Mouse (Mus musculus) thymus, postnatal 14 days (tissue): ENCODE measurements at regions not wholly inside any gene's neighbourhood (a gene's known extent, or its start where the extent isn't known, plus 50 kb on each side); places are given as distances from the start of the nearest gene placed in this dataset.

Experiments used
- DNase-seq: peaks from one replicate; pipeline ENCODE4 v3.0.0; 2021

DNA sequence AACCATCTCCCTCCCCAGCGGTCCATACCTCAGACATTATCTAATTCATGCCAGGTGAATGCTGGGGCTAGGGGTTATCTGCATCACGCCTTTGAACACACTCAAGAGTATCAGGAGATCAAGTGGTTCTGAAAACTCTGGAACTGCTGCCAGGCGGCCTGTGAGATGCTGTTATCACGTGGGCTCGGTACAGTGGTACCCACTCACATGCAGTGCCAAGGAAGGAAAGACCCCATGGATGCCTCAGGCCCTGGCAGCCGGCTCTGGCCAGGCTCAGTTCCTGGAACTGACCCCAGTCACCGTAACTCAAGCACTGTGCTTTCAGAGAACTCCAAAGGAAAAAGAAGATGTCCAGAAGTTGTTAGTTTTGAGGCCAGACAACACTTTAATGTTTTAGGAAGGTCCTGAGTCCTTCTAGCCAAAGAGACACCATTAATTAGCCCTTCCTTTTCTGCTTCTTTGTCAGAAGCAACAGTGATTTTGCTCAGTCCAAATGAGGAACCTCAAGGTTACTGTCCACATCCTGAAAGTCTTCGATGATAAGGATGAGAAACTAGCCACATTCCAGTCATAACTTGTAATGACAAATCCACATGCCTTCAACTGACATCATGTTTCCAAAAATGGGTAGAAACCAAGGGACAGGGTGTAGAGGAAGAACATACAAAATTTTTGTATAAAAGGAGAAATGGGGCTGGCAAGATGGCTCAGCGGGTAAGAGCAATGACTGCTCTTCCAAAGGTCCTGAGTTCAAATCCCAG lies 126.1 kb downstream of the Zbtb18 start:
- DNase-seq, result no peak

DNA sequence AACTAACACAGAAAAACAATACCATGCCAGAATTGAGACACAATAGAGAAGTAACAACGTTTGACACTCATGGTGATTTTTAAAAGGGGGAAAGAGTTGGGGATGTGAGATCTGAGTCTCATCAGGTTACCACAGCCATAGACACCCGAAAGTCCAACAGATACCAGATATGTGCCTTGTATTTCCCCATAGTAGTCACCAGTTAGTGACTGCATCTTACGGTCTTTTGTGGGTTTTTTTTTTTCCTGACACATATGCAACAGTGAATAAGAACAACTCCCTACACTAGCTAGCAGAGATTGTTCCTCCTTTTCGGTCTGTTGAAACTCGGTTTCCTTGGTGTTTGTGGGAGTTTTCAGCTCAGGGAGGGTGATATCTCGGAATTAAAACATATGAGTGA lies 127.4 kb downstream of the Zbtb18 start:
- DNase-seq, result no peak

DNA sequence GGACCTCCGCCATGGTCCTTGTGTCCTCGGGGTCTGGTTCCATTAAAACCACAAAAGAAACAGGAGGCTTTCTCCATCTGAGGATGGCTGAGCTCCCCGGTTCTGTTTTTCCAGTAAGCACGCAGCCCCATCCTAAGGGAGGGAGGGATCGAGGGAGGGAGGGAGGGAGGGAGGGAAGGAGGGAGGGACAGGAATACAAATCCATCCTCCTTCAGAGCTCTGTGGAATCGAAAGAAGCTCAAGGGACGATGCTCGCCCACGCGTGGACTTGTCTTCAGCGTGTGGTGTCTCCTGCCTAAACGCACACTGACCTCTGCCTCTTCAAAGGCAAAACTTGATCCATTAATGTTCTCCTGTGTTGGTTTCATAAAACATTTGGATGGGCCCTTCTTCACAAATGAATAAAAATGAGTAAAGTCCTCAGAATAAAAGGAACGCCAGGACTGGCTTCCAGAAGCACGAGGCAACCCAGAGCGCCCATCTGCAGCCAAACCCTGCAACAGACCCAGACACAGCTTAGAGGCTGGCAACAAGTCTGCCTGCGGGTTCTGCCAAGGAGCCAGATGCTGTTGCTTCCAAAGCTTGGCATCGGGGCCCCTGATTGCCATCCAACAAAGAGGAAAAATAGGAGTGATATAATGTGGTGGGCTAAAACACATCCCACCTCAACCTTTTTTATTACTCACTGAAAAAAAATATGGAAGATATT lies 131.0 kb downstream of the Zbtb18 start:
- DNase-seq, result no peak

DNA sequence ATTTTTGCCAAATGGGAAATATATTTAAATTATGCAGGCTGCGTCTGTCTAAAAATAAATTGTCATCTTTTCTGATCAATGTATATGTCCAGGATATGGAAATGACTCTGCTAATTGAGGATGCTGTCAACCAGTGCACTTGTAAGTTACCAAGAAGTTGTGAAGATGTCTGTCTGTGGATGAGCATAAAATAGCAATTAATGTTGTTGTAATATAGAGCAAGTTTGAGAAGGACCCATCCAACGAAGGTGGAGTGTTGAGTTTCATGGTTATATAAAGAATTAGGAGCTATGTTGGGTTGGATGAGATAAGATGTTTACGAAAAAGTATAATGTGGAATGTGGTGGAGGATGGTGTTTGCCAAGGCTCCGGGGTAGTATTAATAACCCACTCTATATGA lies 131.6 kb downstream of the Zbtb18 start:
- DNase-seq, result no peak

DNA sequence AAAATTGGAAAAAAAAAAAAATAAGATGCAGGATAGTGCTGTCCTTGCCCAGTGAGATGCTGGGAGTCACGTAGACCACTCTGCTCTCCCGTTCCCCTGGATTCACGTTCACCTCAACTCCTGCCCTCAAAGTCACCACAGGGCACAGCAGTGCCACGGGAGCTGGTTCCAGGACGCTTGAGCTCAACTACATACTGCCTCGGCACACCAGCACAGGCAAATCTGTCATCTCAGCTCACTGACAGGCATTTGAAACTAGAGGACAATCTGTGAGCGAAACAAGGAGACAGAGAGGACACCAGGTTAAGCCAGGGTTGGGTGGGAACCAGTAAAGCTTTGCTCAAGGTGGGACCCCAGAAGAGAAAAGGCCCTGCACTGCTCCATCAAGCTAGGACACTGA lies 132.2 kb downstream of the Zbtb18 start:
- no peak for DNase-seq

DNA sequence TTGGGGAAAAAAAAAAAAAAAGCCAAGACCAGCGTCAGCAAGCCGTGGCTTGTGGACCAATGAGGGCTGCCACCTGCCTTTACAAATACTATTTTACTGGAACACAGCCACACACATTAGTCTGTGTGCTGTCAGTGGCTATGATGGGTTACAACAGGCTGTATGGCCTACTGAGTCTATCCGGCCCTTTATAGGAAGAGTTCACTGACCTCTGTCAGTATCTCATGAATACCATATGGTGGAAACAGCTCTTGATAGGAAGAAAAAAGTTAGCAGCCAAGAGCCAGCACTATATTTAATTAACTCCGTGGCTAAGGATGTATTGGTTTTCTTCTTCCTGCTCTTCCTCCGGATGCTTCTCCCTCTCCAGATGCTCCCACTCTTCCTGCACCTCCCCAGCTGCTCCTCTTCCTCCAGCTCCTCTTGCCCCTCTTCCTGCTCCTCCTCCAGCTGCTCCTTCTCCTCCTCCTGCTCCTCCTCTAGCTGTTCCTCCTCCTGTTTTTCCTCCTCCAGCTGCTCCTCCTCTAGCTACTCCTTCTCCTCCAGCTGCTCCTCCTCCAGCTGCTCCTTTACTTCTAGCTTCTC lies 142.2 kb downstream of the Zbtb18 start:
- DNase-seq, result no peak

DNA sequence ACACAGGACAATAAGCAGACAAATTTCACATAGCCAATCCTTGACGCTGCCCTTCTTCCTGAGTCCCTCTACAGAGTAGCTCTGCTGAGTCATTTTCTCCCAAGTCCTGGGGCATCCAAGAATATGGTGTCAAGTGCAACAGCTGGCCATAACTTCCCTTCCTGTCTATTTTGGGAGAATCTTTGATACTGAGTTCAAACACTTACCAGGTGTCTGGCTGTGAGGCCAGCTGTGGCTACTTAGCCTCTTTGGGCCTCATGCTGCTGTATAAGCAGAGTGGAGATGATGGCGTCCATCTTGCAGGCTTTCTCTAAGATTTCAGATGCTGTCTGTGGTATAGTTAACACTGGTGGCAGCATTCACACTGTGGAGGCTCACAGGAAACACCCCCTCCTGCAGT lies 143.2 kb downstream of the Zbtb18 start:
- DNase-seq, result no peak

DNA sequence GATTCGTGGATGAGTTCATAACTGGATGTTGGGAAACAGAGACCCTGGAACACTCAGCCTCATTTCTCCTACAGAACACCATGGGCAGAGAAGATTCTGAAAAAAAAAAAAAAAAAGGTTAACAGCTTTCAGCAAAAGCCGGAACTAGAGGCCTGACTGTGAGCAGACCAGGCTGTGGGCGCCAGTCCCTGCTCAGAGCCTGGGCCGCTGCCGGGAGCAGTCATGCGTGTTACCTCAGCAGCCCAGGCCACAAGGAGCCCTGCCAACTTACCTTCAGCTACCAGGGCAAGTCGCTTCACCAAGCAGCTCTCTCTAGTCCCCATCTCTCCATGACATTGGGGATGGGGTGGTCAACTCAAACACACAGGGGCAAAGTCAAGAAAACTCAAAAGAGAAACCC lies 140.6 kb upstream of the 1700016C15Rik start:
- no peak for DNase-seq

DNA sequence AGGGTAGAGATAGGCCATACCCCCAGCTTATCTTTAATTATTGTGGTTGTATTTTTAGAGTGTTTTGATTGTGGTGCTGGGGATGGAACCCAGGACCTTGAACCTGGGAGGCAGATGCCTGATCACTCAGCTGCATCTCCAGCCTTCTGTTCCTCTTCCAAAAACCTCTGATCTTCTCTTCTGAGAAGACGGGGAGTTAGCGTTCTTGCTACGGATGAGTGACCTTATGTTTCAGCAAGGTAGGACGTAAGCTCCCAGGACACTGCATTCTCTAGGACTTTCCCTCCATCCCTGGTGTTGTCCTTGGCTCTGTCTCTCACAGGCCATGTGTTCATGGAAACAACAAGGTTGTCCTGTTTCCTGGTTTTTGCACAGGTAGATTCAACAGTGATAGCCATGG lies 140.0 kb upstream of the 1700016C15Rik start:
- no peak for DNase-seq

DNA sequence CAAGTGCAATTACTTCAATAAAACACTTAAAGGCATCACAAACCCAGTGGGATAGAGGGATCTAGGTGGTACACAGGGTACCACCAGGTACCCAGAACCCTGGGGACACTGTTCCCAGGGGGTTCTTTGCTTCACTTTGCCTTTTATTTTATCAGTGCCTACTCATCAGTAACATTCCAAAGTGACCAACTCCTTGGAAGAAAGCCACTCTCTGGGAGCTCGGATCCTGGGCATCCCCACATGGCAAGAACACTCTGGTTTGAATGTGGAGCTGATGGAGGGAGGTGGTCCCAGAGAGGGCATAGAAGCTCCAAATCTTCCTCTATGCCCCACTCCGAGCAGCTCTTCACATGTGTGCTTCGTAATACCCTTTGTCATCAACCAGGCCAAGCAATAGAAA lies 137.9 kb upstream of the 1700016C15Rik start:
- DNase-seq, result no peak

DNA sequence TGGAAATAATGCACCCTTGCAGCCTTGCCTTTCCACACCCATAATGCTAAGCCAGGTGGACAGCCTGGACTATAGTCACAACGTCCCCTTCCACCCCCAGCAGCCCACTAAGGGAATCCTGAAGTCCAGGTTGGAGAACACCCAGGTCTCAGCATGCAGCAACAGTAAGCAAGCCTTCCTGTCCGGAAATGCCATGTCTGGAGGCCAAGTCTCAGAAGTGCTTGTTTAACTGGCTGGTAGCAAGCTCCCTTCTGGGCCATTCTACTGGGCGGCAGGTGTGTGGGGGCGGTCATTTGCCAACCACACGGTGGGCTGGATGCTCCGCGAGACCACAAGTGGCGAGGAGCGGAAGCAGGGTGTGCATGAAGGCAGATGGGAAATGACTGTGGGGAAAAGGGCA lies 137.3 kb upstream of the 1700016C15Rik start:
- DNase-seq, result no peak

DNA sequence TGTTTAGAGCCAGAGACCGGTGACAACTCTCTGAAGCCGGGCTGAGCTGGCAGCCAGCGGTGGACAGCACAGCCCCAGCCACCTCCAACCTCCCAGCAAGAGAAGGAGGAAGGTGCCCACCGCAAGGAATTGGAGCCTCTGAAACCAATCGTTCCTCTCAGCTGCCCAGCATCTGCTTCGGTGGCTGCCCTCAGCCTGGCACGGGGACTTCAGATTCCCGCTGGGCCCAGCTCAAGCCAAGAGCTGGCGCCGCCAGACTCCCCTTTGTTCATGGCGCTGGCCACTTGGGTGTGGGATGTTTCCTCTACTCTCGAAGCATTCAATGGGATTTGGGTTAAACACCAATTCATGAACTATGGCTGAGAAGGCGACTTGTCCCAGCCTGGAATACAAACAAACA lies 135.3 kb upstream of the 1700016C15Rik start:
- DNase-seq, result no peak

DNA sequence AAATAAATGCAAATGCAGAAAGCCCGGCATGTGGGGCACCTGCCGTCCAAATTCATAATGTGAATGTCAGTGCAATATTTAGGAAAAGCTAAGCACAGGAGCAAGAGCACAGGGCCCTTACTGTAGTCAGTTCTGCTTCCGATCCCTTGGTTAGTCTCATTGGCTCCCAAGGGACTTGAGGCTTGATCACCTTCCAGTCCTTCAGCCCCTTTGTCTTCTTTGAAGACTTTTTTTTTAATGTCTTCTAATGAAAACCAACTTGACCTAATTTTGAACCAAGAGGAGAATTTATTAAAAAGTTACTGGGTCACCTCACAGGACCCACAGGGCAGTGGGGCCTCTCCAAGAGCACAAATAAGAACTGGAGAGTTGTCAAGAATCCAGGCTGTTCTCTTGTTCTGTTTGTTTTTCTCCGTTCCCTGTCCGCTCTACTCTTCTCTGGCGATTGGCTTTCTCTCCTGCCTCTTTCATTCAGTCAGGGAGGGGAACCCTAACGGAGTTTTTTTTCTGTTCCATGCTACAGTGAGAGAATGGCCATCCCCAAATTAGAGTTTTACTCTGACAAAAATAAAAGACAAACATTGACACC lies 134.2 kb upstream of the 1700016C15Rik start:
- DNase-seq, result no peak

DNA sequence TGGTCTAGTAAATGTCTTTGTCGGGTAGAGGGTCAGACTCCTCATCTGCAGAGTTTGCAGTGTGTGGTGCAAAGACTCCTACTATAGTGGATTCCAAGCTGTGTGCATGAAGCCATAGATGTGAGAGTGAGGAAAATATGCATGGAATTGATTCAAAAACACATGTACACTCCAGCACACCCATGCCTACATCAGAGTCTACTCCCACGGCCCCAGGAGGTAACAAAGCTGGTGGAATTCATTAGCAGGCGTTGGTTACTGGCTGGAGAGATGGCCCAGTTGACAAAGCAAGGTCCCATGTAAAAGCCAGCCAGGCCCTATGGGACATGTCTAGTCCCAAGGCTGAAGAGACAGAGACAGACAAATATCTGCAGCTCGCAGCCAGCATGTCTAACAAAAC lies 132.6 kb upstream of the 1700016C15Rik start:
- DNase-seq, result no peak

DNA sequence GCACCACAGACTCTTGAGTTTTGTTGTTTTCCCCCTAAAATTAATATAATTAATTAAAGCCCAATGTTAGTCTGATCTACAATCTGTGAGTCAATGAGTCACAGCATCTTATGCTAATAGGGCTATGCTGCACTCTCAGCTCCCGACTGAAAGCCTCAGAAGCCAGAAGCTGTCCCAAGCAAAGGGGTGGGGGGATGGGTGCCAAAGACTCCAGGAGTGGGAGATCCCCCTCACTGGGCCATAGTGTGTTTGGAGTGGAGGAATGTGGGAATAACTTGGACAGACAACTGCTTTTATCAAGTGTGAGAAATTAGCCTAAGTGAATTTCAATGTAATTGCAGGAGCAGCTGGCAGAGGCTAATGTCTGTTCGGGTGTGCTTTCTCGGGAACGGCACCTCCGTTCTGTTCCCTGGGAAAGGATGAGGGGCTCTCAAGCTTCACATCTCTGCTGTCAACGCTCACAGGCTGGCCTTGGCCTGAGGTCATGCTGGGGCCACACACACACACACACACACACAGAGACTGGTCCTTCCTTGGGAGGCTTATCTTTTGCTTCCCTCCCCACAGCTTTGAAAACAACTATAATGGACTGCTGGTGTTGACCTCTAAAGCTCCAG lies 124.2 kb upstream of the 1700016C15Rik start:
- no peak for DNase-seq

DNA sequence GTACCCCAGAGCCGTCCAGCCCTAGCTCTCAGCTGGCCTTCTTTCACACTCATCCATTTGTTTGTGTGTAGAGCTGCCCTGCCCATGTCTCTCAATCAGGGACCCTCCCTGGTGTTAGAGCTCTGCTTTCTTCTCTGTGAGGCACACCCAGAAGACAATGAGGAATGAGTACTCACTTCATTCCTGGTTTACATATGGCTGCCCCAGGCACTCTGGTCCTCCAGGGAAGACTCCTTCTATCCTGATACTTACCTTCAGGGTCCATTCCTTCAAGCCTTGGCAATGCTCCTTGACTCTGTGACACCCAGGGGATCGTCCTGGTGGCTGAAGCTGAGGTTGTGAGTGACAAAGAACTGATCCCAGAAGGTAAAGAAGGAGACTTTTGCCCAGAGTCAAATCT lies 122.0 kb upstream of the 1700016C15Rik start:
- DNase-seq, result no peak

DNA sequence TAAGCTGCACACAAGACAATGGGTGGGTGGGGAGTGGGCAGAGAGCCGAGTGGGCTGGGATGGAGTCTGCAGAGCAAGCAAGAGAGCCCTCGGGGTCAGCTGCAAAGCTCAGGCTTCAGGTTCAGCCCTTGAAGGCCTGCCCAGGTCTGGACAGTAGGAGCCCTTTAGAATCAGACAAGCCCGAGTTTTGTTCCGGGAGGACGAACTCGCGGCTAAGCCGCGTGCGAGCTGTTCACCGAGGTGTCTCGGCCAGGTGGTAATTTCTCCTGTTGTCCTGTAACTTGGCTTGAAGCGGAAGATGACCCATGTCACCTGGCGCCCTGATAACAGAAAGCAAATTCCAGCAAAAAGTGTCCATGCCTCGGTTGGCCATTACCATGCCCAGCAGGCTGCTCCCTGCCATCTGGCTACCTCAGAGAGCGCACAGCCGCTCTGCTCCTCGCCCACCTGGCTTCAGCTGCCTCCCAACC lies 121.0 kb upstream of the 1700016C15Rik start:
- DNase-seq, result no peak

DNA sequence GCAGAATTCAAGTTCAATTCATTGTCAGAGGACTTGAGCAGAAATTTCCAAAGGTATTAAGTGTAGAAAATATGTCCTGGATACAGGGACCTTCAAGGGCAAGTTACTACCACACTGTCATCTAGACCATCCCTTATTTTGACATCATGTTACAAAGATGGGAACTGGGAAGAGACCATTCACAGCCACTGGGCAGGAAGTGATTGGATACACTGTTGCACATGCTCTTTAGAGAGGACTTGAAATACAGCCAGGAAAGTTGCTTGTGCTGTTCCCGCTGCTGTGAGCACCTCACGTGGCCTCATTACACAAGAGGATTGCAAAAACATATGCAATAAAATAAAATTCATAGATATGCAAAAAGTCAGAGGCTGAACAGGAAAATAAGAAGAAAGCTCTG lies 120.4 kb upstream of the 1700016C15Rik start:
- DNase-seq, result no peak

DNA sequence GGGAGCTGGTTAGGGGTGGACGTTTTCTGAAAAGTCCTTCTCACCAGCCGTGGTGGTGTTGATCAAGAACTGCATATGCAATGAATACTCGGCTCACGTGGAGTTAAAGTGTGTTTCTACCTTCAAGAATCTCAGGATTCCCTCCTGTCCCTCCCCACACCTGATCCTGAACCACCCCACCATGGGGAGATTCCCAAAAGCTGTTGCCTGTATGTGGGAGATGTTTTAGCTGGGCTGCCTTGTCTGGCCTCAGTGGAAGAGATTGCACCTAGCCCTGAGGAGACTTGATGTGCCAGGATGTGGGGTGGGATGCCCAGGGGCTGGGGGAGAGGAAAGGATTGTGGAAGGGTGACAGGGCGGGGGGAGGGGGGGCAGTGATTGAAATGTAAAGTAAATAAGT lies 119.9 kb upstream of the 1700016C15Rik start:
- no peak for DNase-seq

DNA sequence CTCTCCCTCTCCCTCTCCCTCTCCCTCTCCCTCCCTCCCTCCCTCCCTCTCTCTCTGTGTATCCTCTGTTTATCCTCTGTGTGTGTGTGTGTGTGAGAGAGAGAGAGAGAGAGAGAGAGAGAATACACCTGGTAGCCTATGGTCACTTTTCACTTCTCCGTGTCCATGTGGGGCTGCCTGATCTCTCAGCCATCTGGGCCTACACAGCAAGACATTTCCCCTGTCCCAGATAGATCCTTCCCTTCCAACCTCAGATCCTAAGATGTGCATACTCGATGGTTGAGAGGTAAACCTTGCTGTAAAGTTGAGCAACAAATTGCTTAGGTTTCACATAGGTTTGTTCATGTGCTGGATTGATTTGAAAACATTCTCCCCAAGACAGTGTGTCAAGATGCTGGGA lies 119.5 kb upstream of the 1700016C15Rik start:
- DNase-seq, result no peak

DNA sequence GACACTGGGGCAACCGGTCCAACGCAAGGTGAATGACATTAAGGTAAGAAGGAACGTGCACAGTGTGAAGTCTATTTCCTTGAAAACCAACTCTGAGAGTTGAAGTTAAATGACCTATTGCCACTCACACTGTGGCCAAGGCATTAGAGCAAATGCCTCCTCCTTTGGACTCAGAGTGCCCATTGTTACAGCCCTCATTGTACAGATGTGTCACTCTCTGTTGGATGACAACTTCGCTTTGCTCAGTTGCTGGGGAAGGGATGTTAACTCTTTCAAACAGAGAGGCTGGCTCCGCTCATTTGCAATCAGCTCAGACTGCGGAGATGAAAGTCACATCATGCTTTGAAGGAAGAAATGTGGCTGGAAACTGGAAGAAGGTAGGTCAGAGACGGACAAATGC lies 117.1 kb upstream of the 1700016C15Rik start:
- no peak for DNase-seq

DNA sequence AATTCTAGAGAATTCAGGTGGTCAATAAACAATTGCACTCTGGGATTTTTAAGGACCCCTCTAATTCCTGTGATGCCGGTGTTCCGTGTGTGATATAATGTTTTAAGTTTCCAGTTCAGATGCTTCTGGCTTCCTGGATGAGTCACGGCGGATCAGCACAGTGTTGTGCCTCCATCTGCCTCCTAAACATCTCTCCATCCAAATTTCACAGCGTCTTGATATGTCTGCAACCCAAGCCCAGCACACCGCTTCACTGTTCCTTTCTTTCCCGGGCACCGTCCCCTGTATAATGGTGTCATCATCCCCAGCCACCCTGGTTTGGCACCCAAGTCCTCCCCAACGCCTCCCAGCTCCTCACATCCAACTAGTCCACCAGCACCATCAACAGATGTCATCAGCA lies 114.0 kb upstream of the 1700016C15Rik start:
- no peak for DNase-seq
